Mouse (Mus musculus) colon, adult 2 months (tissue): Measurements from ENCODE around the gene Ttc17. TPM values are rescaled to one million over a fixed set of nuclear protein-coding genes. Genes with fewer than 3 reads are reported as not detected.

Source experiments
- polyA plus RNA-seq: library from polyadenylated mRNA; depleted of rRNA; stranded (reverse); fragments of >200 nt; gene quantifications from 2 replicates; pipeline ENCODE4 v1.2.3, GENCODE M21; 2012; rRNA removed

Ttc17 gene
- polyA plus RNA-seq, result 17.2 and 19.0 TPM in 2 replicates

GRCm38 (mm10) chr2:94406083-94406957 is at the start of gene Ttc17:
Gene Ttc17, minus strand, starts transcription at chr2:94406689.

Other genes with a start within 250 kb of the Ttc17 start
- 20.7 and 24.5 TPM in 2 replicates for gene Hsd17b12, start 248.7 kb downstream of the Ttc17 start, polyA plus RNA-seq
- gene Api5, start 31.4 kb upstream of the Ttc17 start, polyA plus RNA-seq, result 25.2 and 32.4 TPM in 2 replicates